Mouse (Mus musculus): ENCODE results near the gene Srsf9. TPM values are rescaled to one million over a fixed set of nuclear protein-coding genes. Genes with fewer than 3 reads are reported as not detected.
"Not testable (repeated sequence)": the region's sequence is repeated elsewhere in the genome, so short reads cannot be mapped to it uniquely, and the experiment has no call there.

Gene Srsf9
- total RNA-seq (2022) = 10 to 100 TPM; 83.6 to 93.5 (median 86.2) TPM

GRCm38 (mm10) chr5:115326875-115327609, at the start of gene Srsf9:
Srsf9 (plus strand) TSS chr5:115327177.
- peak; percentile 88 to 94 for DNase-seq (ENCODE audit: low spot score in 2 of 2)

- no peak for DNase-seq (ENCODE audit: low spot score in 2 of 2)
Measured at GRCm38 (mm10) chr5:115278053-115278452, 48.9 kb upstream of the Srsf9 start.

GRCm38 (mm10) chr5:115278785-115279184, 48.2 kb upstream of the Srsf9 start:
- DNase-seq (ENCODE audit: low spot score in 2 of 2) = no peak

GRCm38 (mm10) chr5:115279226-115280049, 47.5 kb upstream of the Srsf9 start, which contains the start of gene Coq5:
Coq5 (plus strand) TSS chr5:115279666.
- peak; percentile 70 to 87 for DNase-seq (ENCODE audit: low spot score in 2 of 2)

GRCm38 (mm10) chr5:115280050-115280687, 46.8 kb upstream of the Srsf9 start:
- no peak for DNase-seq (ENCODE audit: low spot score in 2 of 2)

- no peak for DNase-seq (ENCODE audit: low spot score in 2 of 2)
Measured at GRCm38 (mm10) chr5:115284735-115285134, 42.2 kb upstream of the Srsf9 start.

GRCm38 (mm10) chr5:115294173-115294572, 32.8 kb upstream of the Srsf9 start:
- no peak for DNase-seq (ENCODE audit: low spot score in 2 of 2)

GRCm38 (mm10) chr5:115296347-115296746, 30.6 kb upstream of the Srsf9 start:
- no peak for DNase-seq (ENCODE audit: low spot score in 2 of 2)

- peak; percentile 52 to 54 for DNase-seq (ENCODE audit: low spot score in 2 of 2)
Measured at GRCm38 (mm10) chr5:115300035-115300744, 26.8 kb upstream of the Srsf9 start.

GRCm38 (mm10) chr5:115300792-115301614, 26.0 kb upstream of the Srsf9 start, which contains the start of gene Dynll1:
Dynll1 (minus strand) TSS chr5:115300999.
- DNase-seq (ENCODE audit: low spot score in 2 of 2) = peak; percentile 98 to 100

- DNase-seq (ENCODE audit: low spot score in 2 of 2) = peak in 1 of 2 experiments; percentile 17
Measured at GRCm38 (mm10) chr5:115301615-115302014, 25.4 kb upstream of the Srsf9 start.

GRCm38 (mm10) chr5:115302190-115302589, 24.8 kb upstream of the Srsf9 start:
- DNase-seq (ENCODE audit: low spot score in 2 of 2) = not testable (repeated sequence)

GRCm38 (mm10) chr5:115312354-115312753, 14.6 kb upstream of the Srsf9 start:
- DNase-seq (ENCODE audit: low spot score in 2 of 2) = no peak

- no peak for DNase-seq (ENCODE audit: low spot score in 2 of 2)
Measured at GRCm38 (mm10) chr5:115312816-115313667, 13.9 kb upstream of the Srsf9 start.

GRCm38 (mm10) chr5:115313668-115313943, 13.4 kb upstream of the Srsf9 start:
- DNase-seq (ENCODE audit: low spot score in 2 of 2) = no peak

- no peak for DNase-seq (ENCODE audit: low spot score in 2 of 2)
Measured at GRCm38 (mm10) chr5:115316968-115317644, 9.9 kb upstream of the Srsf9 start.

- no peak for DNase-seq (ENCODE audit: low spot score in 2 of 2)
Measured at GRCm38 (mm10) chr5:115317645-115318328, 9.2 kb upstream of the Srsf9 start.
